Mouse (Mus musculus) heart, embryonic 10.5 days (tissue): Measurements from ENCODE around the gene C2cd4d. TPM values are rescaled to one million over a fixed set of nuclear protein-coding genes. Genes with fewer than 3 reads are reported as not detected.
A peak's percentile ranks its signal among the peaks of the same experiment; 100 is the strongest.

Source experiments
- DNase-seq: peaks from one replicate; pipeline ENCODE4 v3.0.0-alpha.2; 2017; ENCODE audit warnings: low spot score
- H3K27ac ChIP-seq: fragments of 300-500 bp; sonication (generic); 2 replicates; pipeline ENCODE4 v1.5.1; 2016; ENCODE audit warnings: mild to moderate bottlenecking
- H3K27me3 ChIP-seq: fragments of 300-500 bp; sonication (generic); 2 replicates; pipeline ENCODE4 v1.6.1; 2016; ENCODE audit warnings: mild to moderate bottlenecking; ENCODE audit not compliant: poor library complexity, insufficient read depth, severe bottlenecking
- H3K36me3 ChIP-seq: fragments of 300-500 bp; sonication (generic); 2 replicates; pipeline ENCODE4 v1.6.1; 2016; ENCODE audit warnings: mild to moderate bottlenecking, moderate library complexity
- H3K4me1 ChIP-seq: fragments of 300-500 bp; sonication (generic); 2 replicates; pipeline ENCODE4 v1.6.1; 2016; ENCODE audit warnings: mild to moderate bottlenecking
- H3K4me3 ChIP-seq: fragments of 300-500 bp; sonication (generic); 2 replicates; pipeline ENCODE4 v1.5.1; 2016; ENCODE audit warnings: mild to moderate bottlenecking, moderate library complexity
- H3K9me3 ChIP-seq: fragments of 300-500 bp; sonication (generic); 2 replicates; pipeline ENCODE4 v1.6.1; 2016; ENCODE audit warnings: mild to moderate bottlenecking, moderate library complexity
- WGBS: fragments of 180-500 bp; shearing (Covaris S2); methylation state at CpG from one replicate; pipeline ENCODE4 v1.1.7; 2016; 5-methylcytosine and 5-hydroxymethylcytosine counted together
- polyA plus RNA-seq: library from polyadenylated mRNA; unstranded; fragments of >200 nt; fragmentation: Nextera tagmentation; extraction: Ambion mirVana; gene quantifications from 2 replicates; pipeline ENCODE4 v1.2.1, GENCODE M21; 2016

C2cd4d gene
- polyA plus RNA-seq, 1 experiment from 2014 or later = 0.29 TPM

GRCm38 (mm10) chr3:94382308-94382707, 20.1 kb downstream of the C2cd4d start:
- DNase-seq = no peak
- 65% methylated on average over 5 of the region's 5 CpGs for WGBS
- Histone ChIP-seq H3K36me3 (no peaks in the 10 kb centered on the region), H3K9me3 (no peaks in the 10 kb centered on the region), H3K4me3 (no peak overlapping the region), H3K27me3 (peaks cover 17% of the 10 kb centered on the region), H3K27ac (no peak overlapping the region), H3K4me1 (peaks cover 10% of the 10 kb centered on the region)

- Histone ChIP-seq H3K4me3 (no peak overlapping the region), H3K27me3 (peaks cover 14% of the 10 kb centered on the region; the same call in 1 of the 2 replicates), H3K4me1 (0 out of 2 replicates have a peak, but pooled peaks cover 8% of the 10 kb centered on the region), H3K27ac (no peak overlapping the region), H3K9me3 (no peaks in the 10 kb centered on the region), H3K36me3 (no peaks in the 10 kb centered on the region)
- 62% methylated on average over 3 of the region's 3 CpGs for WGBS
- DNase-seq = no peak
Observed at GRCm38 (mm10) chr3:94383476-94383875, 21.2 kb downstream of the C2cd4d start.

GRCm38 (mm10) chr3:94386671-94387070, 24.4 kb downstream of the C2cd4d start:
- Histone ChIP-seq H3K4me1 (no peaks in the 10 kb centered on the region), H3K27ac (no peak overlapping the region), H3K36me3 (no peaks in the 10 kb centered on the region), H3K27me3 (peaks cover 8% of the 10 kb centered on the region; the same call in 1 of the 2 replicates), H3K9me3 (no peaks in the 10 kb centered on the region), H3K4me3 (no peak overlapping the region)
- WGBS = 51% methylated on average over 4 of the region's 4 CpGs
- DNase-seq = no peak

- Histone ChIP-seq H3K27ac (no peak overlapping the region), H3K4me3 (no peak overlapping the region), H3K27me3 (peaks cover 8% of the 10 kb centered on the region; the same call in 1 of the 2 replicates), H3K4me1 (no peaks in the 10 kb centered on the region), H3K36me3 (no peaks in the 10 kb centered on the region), H3K9me3 (no peaks in the 10 kb centered on the region)
- no peak for DNase-seq
- WGBS = 86% methylated on average over 10 of the region's 10 CpGs
Observed at GRCm38 (mm10) chr3:94387391-94387790, 25.2 kb downstream of the C2cd4d start.

- Histone ChIP-seq H3K36me3 (no peaks in the 10 kb centered on the region), H3K27ac (no peak overlapping the region), H3K27me3 (peaks cover 8% of the 10 kb centered on the region; the same call in 1 of the 2 replicates), H3K4me3 (no peak overlapping the region), H3K4me1 (no peaks in the 10 kb centered on the region), H3K9me3 (no peaks in the 10 kb centered on the region)
- no peak for DNase-seq
- WGBS = 68% methylated on average over 5 of the region's 5 CpGs
Observed at GRCm38 (mm10) chr3:94388047-94388446, 25.8 kb downstream of the C2cd4d start.

GRCm38 (mm10) chr3:94389420-94389819, 27.2 kb downstream of the C2cd4d start:
- DNase-seq = peak; percentile 66
- Histone ChIP-seq H3K36me3 (no peaks in the 10 kb centered on the region), H3K4me1 (no peaks in the 10 kb centered on the region), H3K4me3 (no peak overlapping the region), H3K9me3 (no peaks in the 10 kb centered on the region), H3K27ac (no peak overlapping the region), H3K27me3 (peaks cover 8% of the 10 kb centered on the region; the same call in 1 of the 2 replicates)
- WGBS = 89% methylated on average over 16 of the region's 16 CpGs

GRCm38 (mm10) chr3:94391001-94391400, 28.8 kb downstream of the C2cd4d start:
- Histone ChIP-seq H3K27ac (no peak overlapping the region), H3K36me3 (no peaks in the 10 kb centered on the region), H3K27me3 (peaks cover 8% of the 10 kb centered on the region; the same call in 1 of the 2 replicates), H3K4me3 (no peak overlapping the region), H3K4me1 (no peaks in the 10 kb centered on the region), H3K9me3 (no peaks in the 10 kb centered on the region)
- peak; percentile 52 for DNase-seq
- 76% methylated on average over 5 of the region's 5 CpGs for WGBS

- Histone ChIP-seq H3K4me3 (no peak overlapping the region), H3K27me3 (peaks cover 17% of the 10 kb centered on the region), H3K4me1 (no peaks in the 10 kb centered on the region), H3K9me3 (no peaks in the 10 kb centered on the region), H3K27ac (no peak overlapping the region), H3K36me3 (no peaks in the 10 kb centered on the region)
- no peak for DNase-seq
- 78% methylated on average over 2 of the region's 2 CpGs for WGBS
Observed at GRCm38 (mm10) chr3:94392128-94392527, 29.9 kb downstream of the C2cd4d start.

- Histone ChIP-seq H3K36me3 (no peaks in the 10 kb centered on the region), H3K4me3 (no peak overlapping the region), H3K4me1 (no peaks in the 10 kb centered on the region), H3K27me3 (peaks cover 24% of the 10 kb centered on the region), H3K27ac (no peak overlapping the region), H3K9me3 (no peaks in the 10 kb centered on the region)
- peak; percentile 24 for DNase-seq
- WGBS = 69% methylated on average over 4 of the region's 4 CpGs
Observed at GRCm38 (mm10) chr3:94393049-94393448, 30.8 kb downstream of the C2cd4d start.

GRCm38 (mm10) chr3:94396336-94396735, 34.1 kb downstream of the C2cd4d start:
- no peak overlapping the region for H3K27ac ChIP-seq
- H3K36me3 ChIP-seq = no peaks in the 10 kb centered on the region
- H3K4me3 ChIP-seq = no peak overlapping the region
- DNase-seq = peak; percentile 52
- H3K9me3 ChIP-seq = no peaks in the 10 kb centered on the region
- 70% methylated on average over 1 of the region's 1 CpGs for WGBS
- peaks cover 4% of the 10 kb centered on the region for H3K4me1 ChIP-seq
- peaks cover 51% of the 10 kb centered on the region for H3K27me3 ChIP-seq

- H3K36me3 ChIP-seq = no peaks in the 10 kb centered on the region
- H3K9me3 ChIP-seq = no peaks in the 10 kb centered on the region
- WGBS = 77% methylated on average over 4 of the region's 4 CpGs
- H3K27me3 ChIP-seq = peaks cover 56% of the 10 kb centered on the region
- peak; percentile 58 for DNase-seq
- peaks cover 4% of the 10 kb centered on the region for H3K4me1 ChIP-seq
- H3K4me3 ChIP-seq = no peak overlapping the region
- no peak overlapping the region for H3K27ac ChIP-seq
Observed at GRCm38 (mm10) chr3:94396851-94397250, 34.6 kb downstream of the C2cd4d start.

- Histone ChIP-seq H3K27me3 (peaks cover 70% of the 10 kb centered on the region), H3K36me3 (no peaks in the 10 kb centered on the region), H3K9me3 (no peaks in the 10 kb centered on the region), H3K27ac (no peak within 1 kb of the TSS), H3K4me3 (peak within 1 kb of the TSS; percentile 50), H3K4me1 (peaks cover 7% of the 10 kb centered on the region)
- peak; percentile 57 for DNase-seq
- WGBS = 73% methylated on average over 6 of the region's 6 CpGs
Observed at GRCm38 (mm10) chr3:94398217-94398616, 36.0 kb downstream of the C2cd4d start, which contains the start of gene Lingo4. TSS of gene Lingo4 (plus strand) at chr3:94398517.

- DNase-seq = peak; percentile 71
- H3K4me1 ChIP-seq = peaks cover 7% of the 10 kb centered on the region
- no peaks in the 10 kb centered on the region for H3K9me3 ChIP-seq
- no peak overlapping the region for H3K27ac ChIP-seq
- H3K36me3 ChIP-seq = no peaks in the 10 kb centered on the region
- peak overlapping the region; percentile 50 for H3K4me3 ChIP-seq
- 3% methylated on average over 20 of the region's 20 CpGs for WGBS
- H3K27me3 ChIP-seq = peaks cover 78% of the 10 kb centered on the region
Observed at GRCm38 (mm10) chr3:94398943-94399481, 36.8 kb downstream of the C2cd4d start.
